Mouse (Mus musculus): ENCODE results near the gene Gm20747. TPM values are rescaled to one million over a fixed set of nuclear protein-coding genes. Genes with fewer than 3 reads are reported as not detected.
"Not testable (repeated sequence)": the region's sequence is repeated elsewhere in the genome, so short reads cannot be mapped to it uniquely, and the experiment has no call there.

Gm20747 gene
- polyA plus RNA-seq (2011; ENCODE audit: insufficient read depth, insufficient read length, low read depth, missing spikeins), result not detected in 2 replicates

DNA sequence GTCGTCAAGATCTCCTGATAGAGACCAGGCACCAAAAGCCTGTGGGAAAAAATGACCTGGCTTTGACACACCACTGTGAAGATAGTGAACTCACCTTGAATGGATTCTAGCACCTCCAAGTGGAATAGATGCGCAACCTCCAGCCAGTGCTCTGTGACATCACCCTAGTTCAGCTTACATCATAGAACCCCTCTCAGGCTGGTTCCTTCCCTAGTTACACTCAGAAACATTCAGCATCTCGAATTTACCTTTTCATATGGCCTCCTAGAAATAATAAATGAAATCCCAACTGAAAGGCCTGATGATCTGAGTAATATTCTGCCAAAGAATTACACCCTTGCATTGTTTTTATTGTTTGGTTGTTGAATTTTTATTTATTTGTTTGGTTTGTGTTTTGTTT is at the start of gene Gm20747:
Gene Gm20747 (minus strand): TSS at position 101 of the 400 bp plus-strand sequence.
- H3K4me1 ChIP-seq (ENCODE audit: control insufficient read depth, insufficient read depth, low read length); H3K27ac ChIP-seq (ENCODE audit: insufficient read depth, low read length); H3K4me3 ChIP-seq (ENCODE audit: low read depth, low read length); H3K36me3 ChIP-seq (ENCODE audit: control insufficient read depth, insufficient read depth, low read length, poor library complexity, severe bottlenecking); H3K27me3 ChIP-seq (ENCODE audit: control insufficient read depth, insufficient read depth, low read length, poor library complexity, severe bottlenecking); H3K9ac ChIP-seq (ENCODE audit: low read depth, poor library complexity, severe bottlenecking); H3K9me3 ChIP-seq (replicated peaks; ENCODE audit: control insufficient read depth, insufficient read depth, low read length, poor library complexity, severe bottlenecking): not testable (repeated sequence)
